Mouse (Mus musculus) CD4-positive, CD25-positive, alpha-beta regulatory T cell, adult 4 months (primary cell): ENCODE results near the gene Bub1. TPM values are rescaled to one million over a fixed set of nuclear protein-coding genes. Genes with fewer than 3 reads are reported as not detected.

Experiments used
- ATAC-seq: one replicate; pipeline ENCODE4 v1.8.0; 2017
- polyA plus RNA-seq, 2 experiments: library from polyadenylated mRNA; unstranded; fragments of 100-300 nt; shearing (Covaris generic); gene quantifications; one replicate each; pipeline ENCODE4 v1.2.1; 2017

Gene Bub1
- polyA plus RNA-seq, 2 experiments from 2014 or later = 0.83 to 5.0 TPM

DNA sequence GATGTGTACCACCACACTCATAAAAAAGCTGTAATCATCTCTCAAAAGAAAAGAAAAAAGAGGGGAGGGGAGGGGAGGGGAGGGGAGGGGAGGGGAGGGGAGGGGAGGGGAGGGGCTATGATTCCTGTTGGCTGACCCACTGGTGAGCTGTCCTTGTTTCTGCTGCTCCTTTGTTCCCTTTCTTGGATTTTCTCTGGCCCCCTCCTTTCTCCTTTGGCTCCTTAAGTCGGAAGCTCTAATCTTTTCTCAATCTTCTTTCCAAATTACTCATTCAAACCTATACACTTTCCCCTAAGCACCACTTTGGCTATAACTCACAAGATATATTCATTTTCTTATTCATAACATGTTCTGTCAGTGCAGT is 57.1 kb downstream of the Bub1 start:
- ATAC-seq = no peak

DNA sequence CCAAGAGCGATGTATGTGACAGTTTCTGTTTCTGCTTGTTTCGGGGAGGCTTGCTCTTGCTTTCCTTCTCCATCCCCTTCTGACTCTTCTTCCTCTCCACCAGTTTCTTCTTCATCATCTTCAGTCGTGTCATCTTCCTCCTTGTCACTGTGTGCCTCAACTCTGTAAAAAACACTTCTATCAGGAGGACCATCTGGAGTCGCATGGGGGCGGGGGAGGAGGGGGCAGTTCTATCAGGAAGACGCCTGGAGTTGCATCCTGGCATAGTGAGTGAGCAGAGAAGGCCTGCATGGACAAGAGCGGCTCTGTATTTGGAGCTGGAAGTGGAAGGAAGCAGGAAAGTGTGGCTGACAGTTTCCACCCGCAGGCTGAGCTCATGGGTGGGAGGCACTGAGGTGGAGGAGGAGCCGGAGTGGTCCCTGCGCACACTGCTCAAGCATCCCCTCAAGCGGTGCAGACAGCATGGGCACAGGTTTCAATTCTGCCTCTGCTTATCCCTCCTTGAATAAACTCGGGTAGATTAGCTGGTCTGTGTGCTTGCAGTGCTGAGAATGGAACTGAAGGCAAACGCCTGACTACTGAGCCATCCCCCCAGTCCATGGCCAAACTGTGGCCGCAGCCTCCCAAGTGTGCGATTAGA is 57.6 kb downstream of the Bub1 start:
- no peak for ATAC-seq

DNA sequence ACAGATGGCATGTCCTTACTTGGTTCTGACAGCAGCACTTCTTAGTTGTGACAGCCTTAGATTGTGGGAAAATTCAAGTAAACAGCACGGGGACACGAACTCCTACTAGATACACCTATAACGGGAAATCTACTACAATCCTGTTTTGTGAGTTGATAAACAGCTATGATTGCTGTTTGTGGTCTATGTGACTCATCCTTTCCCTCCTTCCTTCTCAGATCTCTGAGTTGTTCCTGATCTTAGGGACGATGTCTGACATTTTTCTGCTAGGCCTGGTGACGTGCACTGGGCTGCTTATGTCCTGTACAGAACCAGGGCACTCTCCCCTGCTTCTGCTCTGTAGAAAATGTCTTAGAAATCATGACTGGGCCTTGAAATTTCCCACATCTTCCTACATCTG is 70.1 kb downstream of the Bub1 start:
- ATAC-seq = no peak

DNA sequence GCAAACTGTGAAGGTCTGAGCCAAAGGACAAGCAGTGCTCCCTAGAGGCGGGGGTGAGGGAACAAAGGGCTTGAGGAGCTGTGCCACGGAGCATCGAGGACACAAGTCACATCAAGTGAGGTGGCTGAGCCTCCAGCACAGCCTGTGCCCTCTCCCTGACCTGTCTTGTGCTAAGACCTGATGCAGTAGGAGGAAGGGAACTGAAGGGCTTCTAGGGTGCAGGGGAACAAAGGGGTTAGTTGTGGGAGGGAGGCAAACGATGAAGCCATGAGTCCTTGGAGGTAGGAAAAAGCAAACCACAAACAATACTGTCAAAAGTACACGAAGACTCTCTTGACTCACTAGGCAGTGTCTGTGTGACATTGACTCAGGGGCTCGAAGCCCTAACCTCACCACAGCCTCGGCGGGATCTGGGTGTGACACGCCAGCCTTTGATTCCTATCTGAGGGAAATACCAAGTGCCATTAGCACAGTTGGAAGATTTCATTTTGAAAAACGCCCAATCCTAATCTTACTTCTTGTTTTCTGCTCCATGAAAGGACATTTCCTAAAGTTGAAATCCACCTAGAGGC is 71.2 kb downstream of the Bub1 start:
- ATAC-seq = no peak

DNA sequence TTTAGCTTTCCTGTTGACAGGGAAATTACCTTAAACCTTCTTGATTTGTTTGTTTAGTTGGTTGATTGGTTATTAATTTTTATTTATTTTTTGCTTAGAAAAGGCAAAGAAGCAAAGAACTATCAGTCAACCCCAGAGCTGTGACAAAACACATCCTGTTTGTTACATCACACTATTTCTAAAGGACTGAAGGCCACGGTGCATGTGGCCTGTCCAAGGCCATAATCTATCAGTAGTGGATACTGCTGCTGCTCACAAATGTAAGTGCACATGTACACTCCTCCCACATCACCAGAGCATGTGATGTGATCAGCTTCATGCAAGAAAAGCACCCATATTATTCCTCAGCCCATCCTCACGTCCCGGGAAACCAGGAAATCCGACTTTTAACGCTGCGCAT is 71.7 kb downstream of the Bub1 start:
- no peak for ATAC-seq

DNA sequence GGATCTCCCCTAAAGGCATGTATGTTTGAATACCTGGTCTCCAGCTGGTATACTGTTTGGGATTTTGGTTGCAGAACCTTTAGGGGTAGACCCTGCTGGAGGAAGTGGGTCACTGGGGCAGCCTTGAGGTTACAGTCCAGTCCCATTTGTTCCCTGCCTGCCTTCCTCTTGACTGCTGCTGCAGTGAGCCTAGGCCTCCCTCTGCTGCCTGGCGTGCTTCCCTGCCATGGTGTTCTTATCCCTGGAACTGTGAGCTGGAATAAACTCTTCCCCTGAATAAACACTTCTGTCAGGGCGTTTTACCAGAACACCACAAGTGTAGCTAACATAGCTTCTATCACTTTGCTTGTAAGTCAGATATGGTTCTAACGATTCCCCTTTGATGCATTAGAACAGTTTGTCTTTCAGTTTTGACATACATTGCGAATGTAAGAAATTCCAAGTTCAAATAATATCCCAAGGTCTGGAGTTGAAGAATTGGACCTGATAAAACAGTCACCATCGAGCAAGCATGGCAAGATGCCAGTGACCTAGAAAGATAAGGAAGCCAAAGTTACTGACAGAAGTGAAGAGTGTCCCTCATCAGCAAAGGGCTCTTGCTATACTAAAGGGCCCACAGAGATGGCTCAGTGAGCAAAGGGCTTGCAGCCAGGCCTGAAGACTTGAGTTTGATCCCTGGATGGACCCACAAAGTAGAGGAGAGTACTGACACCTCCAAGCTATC is 72.3 kb downstream of the Bub1 start:
- ATAC-seq = no peak

DNA sequence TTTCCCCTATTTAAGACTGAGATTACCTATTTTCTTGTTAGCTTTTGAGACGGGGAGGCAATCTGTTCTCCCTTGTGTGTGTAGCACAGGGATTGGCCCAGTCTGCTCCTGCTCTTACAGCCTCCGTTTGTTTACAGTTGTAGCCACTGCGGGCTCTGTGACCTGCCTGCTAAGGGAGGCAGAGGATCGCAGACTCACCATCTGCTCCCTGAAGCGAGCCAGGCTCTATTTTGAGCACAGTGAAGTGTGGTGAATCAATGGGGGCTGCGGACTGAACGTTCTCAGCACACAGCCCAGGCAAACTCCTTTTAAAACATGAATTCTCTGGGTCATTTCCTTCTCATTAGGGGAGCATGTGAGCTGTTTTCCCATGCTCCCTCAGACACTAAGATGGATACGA is 74.5 kb downstream of the Bub1 start:
- no peak for ATAC-seq

DNA sequence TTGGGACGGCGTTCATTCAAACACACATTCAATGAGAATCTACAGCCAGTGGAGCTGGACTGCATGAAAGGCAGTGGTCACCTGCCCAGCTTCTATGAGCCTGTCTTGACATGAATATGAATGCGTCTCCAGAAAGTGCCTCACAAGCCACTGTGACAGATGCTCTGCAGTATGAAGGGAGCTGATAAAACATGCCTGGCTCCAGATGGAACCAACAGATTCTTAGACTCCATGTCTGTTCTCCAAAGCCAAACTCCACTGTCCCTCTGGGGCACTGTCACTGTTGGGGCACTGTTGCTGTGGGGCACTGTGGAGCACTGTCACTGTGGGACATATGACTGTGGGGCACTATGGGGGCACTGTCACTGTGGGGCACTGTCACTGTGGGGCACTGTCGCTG is 77.6 kb downstream of the Bub1 start:
- ATAC-seq = no peak

DNA sequence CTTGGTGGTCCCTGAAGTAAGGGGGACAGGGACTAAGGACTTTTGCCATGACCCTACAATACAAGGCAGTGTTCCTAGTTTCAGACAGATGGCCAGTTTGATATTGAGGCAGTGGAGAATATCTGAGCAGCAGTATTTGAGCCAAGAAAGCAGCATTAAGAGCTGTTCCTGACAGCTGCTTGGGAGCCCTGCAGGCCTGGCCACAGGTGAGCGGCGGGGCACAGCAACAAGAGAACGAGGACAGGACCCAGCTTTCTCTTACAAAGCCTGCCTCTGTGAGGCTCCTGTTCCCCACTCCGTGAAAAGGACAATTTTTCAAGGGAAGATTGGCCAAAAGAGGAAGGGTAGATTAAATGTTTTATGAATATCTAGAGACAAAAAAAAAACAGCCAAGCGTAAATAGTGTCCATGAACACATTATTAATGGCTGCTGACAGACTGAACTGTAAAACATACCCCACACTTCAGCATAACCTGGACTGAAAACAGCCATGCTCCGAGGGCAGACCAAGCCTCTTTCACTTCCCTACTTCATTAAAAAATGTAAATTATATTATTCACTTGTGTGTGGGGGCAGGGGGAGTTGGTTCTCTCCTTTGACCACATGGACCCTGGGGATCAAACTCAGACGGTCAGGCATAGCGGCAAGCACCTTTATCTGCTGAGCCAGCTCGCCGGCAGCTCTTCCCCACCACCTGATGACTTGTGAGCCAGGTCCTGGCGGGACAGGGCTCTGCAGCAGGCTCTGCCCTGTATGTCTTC is 79.6 kb downstream of the Bub1 start:
- ATAC-seq = no peak

Other genes starting within 250 kb of the Bub1 start
- gene Zfp661, start 244.8 kb downstream of the Bub1 start, polyA plus RNA-seq = 1 to 10 TPM; 3.0 to 3.7 TPM
- gene Mrps5, start 244.6 kb downstream of the Bub1 start, polyA plus RNA-seq = 100 to 1,000 TPM; 120 to 152 TPM
- not detected for gene Mal, start 175.2 kb downstream of the Bub1 start, polyA plus RNA-seq
- not detected for gene Mall, start 101.9 kb downstream of the Bub1 start, polyA plus RNA-seq
- gene Nphp1, start 43.0 kb downstream of the Bub1 start, polyA plus RNA-seq = under 1 TPM in 1 of 2 experiments, not detected in 1; 0.27 TPM
- gene Mtln, start 39.4 kb downstream of the Bub1 start, polyA plus RNA-seq = 10 to 100 TPM; 28.9 to 40.0 TPM
- under 1 TPM; 0.19 to 0.79 TPM for gene Acoxl, start 7.0 kb upstream of the Bub1 start, polyA plus RNA-seq